Mouse (Mus musculus) stomach, embryonic 14.5 days (tissue): Measurements from ENCODE around the gene Dennd1b. TPM values are rescaled to one million over a fixed set of nuclear protein-coding genes. Genes with fewer than 3 reads are reported as not detected.
A peak's percentile ranks its signal among the peaks of the same experiment; 100 is the strongest.

ENCODE experiments used
- ATAC-seq: fragments of 200-750 bp; cut with Nextera tagmentation; 2 replicates; pipeline ENCODE4 v1.8.0; 2017; ENCODE audit warnings: low read depth, moderate TSS enrichment; ENCODE audit not compliant: insufficient number of reproducible peaks, insufficient read depth, low FRiP score
- H3K27ac ChIP-seq: fragments of 300-500 bp; sonication (generic); 2 replicates; pipeline ENCODE4 v1.5.1; 2014; ENCODE audit warnings: mild to moderate bottlenecking, low read length, moderate library complexity, mixed read lengths
- H3K27me3 ChIP-seq: fragments of 300-500 bp; sonication (generic); 2 replicates; pipeline ENCODE4 v1.6.1; 2014; ENCODE audit warnings: low read length, control low read depth, mixed read lengths; ENCODE audit not compliant: control insufficient read depth, insufficient read depth
- H3K36me3 ChIP-seq: fragments of 300-500 bp; sonication (generic); 2 replicates; pipeline ENCODE4 v1.6.1; 2014; ENCODE audit warnings: mild to moderate bottlenecking, control low read depth, low read length, moderate library complexity, mixed read lengths; ENCODE audit not compliant: control insufficient read depth, insufficient read depth
- H3K4me1 ChIP-seq: fragments of 300-500 bp; sonication (generic); 2 replicates; pipeline ENCODE4 v1.6.1; 2014; ENCODE audit warnings: low read length, control low read depth, mixed read lengths; ENCODE audit not compliant: control insufficient read depth, insufficient read depth
- H3K4me2 ChIP-seq: fragments of 300-500 bp; sonication (generic); replicated peaks from 2 replicates; pipeline ENCODE4 v1.6.1; 2014; ENCODE audit warnings: low read depth, low read length, control low read depth
- H3K4me3 ChIP-seq: fragments of 300-500 bp; sonication (generic); 2 replicates; pipeline ENCODE4 v1.5.1; 2014; ENCODE audit warnings: low read depth, low read length, control low read depth
- H3K9ac ChIP-seq: fragments of 300-500 bp; sonication (generic); replicated peaks from 2 replicates; pipeline ENCODE4 v1.6.1; 2014; ENCODE audit warnings: low read depth, mild to moderate bottlenecking, control low read depth, low read length, moderate library complexity, mixed read lengths
- H3K9me3 ChIP-seq: fragments of 300-500 bp; sonication (generic); 2 replicates; pipeline ENCODE4 v1.6.1; 2016; ENCODE audit warnings: low read depth, low read length, control low read depth; ENCODE audit not compliant: control insufficient read depth
- whole genome bisulfite sequencing: fragments of 180-500 bp; shearing (Covaris S2); extraction: QIAGEN DNeasy Blood & Tissue Kit; methylation state at CpG from one replicate; pipeline ENCODE4 v1.1.7; 2014; 5-methylcytosine and 5-hydroxymethylcytosine counted together
- polyA plus RNA-seq: library from polyadenylated mRNA; unstranded; fragments of >200 nt; fragmentation: Nextera tagmentation; extraction: Ambion mirVana; gene quantifications from 2 replicates; pipeline ENCODE4 v1.2.1, GENCODE M21; 2014

Gene Dennd1b
- polyA plus RNA-seq, 1 experiment from 2014 or later: 12.8 TPM

DNA sequence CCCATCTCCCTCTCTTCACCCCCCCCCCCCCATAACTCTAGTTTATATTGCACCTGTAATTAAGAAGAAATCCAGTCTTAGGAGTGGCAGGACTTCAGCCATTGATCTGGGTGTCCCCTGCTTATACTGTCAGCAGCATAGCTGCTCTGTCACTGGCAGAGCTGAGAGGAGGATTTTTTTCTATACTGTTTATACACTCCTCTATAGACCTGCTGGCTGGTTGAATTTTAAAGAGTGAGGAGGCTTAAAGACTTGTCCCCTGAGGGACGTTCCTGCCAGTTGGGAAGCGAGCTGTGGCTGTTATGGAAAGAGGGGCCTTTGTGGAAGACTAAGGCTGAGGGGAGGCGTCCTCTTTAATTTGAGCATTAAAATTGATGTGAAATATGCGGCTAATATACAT lies 74.8 kb downstream of the Dennd1b start:
- Histone ChIP-seq H3K4me1 (no peaks in the 10 kb centered on the region), H3K9ac (no peak overlapping the region), H3K27ac (no peak overlapping the region), H3K9me3 (no peaks in the 10 kb centered on the region), H3K36me3 (no peaks in the 10 kb centered on the region), H3K4me3 (no peak overlapping the region), H3K27me3 (no peaks in the 10 kb centered on the region), H3K4me2 (no peak overlapping the region)
- 63% methylated on average over 4 of the region's 4 CpGs for WGBS
- ATAC-seq: no peak

DNA sequence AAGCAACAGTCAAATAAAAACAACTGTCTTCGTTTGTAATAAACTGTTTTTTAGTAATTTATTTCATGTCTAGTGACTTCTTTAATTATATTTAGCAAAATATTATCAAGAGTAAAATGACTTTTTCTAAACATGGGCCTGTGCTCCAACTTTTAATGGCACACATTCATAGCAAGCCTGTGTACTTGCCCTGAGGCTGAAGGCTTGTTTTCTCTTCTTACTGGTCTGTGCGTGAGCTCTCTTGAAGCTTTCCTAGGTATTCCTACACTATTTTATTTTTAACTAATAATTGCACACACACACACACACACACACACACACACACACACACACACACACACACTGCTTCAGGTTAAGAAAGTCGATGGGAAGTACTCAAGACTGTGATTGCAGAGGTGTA lies 75.4 kb downstream of the Dennd1b start:
- Histone ChIP-seq H3K27me3 (no peaks in the 10 kb centered on the region), H3K36me3 (no peaks in the 10 kb centered on the region), H3K27ac (no peak overlapping the region), H3K4me1 (no peaks in the 10 kb centered on the region), H3K9me3 (no peaks in the 10 kb centered on the region), H3K4me3 (no peak overlapping the region), H3K4me2 (no peak overlapping the region), H3K9ac (no peak overlapping the region)
- ATAC-seq: no peak
- 77% methylated on average over 3 of the region's 3 CpGs for WGBS

DNA sequence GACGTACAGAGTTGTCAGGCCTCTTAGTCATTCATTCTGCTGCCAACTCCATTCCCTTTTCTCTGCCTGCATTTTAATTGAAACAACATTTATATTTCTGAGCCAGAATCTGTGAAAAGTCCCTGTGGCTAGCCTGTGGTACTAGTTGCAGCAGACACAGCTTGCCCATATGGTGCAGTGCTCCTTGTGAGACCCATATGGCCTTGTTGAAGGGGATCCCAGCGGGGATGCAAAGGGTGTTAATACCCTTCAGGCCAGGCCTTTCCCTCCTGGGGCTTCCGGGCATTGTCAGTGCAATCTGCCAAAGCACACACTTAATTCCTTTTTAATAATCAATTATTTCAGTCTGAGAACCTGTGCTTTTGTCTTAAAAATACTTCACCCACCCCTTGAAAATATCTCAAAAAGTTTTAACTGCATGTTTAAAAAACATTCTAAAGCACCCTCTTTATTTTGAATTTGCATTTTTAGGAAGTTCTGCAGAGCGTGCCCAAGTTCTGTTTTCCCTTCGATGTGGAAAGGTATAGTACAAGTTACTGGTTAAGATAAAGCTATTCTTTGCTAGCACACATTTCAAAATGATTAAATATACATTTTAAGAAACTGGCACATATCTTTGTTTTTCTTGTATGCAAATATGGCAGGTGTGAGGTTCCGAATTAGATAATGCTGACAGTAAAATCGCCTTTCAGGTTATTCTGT lies 76.4 kb downstream of the Dennd1b start:
- no peak overlapping the region for H3K27ac ChIP-seq
- H3K9ac ChIP-seq: no peak overlapping the region
- H3K36me3 ChIP-seq: no peaks in the 10 kb centered on the region
- no peaks in the 10 kb centered on the region for H3K9me3 ChIP-seq
- ATAC-seq: no peak
- WGBS: 69% methylated on average over 7 of the region's 7 CpGs
- no peak overlapping the region for H3K4me3 ChIP-seq
- H3K27me3 ChIP-seq: no peaks in the 10 kb centered on the region
- H3K4me2 ChIP-seq: no peak overlapping the region
- H3K4me1 ChIP-seq: no peaks in the 10 kb centered on the region

- Histone ChIP-seq H3K36me3 (no peaks in the 10 kb centered on the region), H3K9ac (no peak overlapping the region), H3K4me3 (no peak overlapping the region), H3K9me3 (no peaks in the 10 kb centered on the region), H3K4me1 (peaks cover 5% of the 10 kb centered on the region; the same call in 1 of the 2 replicates), H3K27me3 (no peaks in the 10 kb centered on the region), H3K27ac (no peak overlapping the region), H3K4me2 (no peak overlapping the region)
- 19% methylated on average over 6 of the region's 6 CpGs for WGBS
- ATAC-seq: no peak
Measured at GRCm38 (mm10) chr1:139049075-139049474, 85.8 kb downstream of the Dennd1b start.

DNA sequence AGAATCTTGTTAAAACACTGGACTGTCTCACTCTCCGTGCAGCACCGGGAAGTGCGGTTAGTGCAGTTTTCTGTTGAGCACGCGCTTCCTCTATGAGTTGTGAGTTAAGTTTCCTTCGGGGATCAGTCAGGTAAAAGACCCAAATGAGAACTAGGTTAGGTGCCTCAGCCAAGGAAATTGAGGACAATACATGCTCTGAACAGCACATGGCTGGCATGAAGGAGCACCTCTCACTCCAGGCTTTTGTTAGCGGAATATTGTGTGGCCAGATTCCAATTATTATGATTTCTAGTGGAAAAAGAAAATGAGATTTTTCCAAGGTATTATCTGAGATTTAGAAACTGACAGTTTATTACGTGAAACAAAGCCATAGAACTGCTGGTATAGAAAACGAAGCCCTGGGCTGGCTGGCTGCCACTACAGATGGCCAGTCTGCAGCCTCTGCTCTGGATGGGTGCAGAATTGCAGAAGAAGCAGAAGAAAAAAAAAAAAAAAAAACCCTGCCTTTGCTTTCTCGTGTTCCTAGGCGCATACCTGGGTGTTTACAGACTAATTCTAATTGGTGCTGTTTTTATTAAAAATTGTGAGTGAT lies 86.7 kb downstream of the Dennd1b start:
- WGBS: 55% methylated on average over 11 of the region's 11 CpGs
- H3K27ac ChIP-seq: 0 out of 2 replicates have a peak overlapping the region, but pooled peaks have one; percentile 48
- H3K36me3 ChIP-seq: no peaks in the 10 kb centered on the region
- H3K27me3 ChIP-seq: no peaks in the 10 kb centered on the region
- H3K4me2 ChIP-seq: 0 out of 2 replicates have a peak overlapping the region, but pooled peaks have one; percentile 22
- H3K9me3 ChIP-seq: no peaks in the 10 kb centered on the region
- no peak for ATAC-seq
- H3K4me1 ChIP-seq: peaks cover 5% of the 10 kb centered on the region; the same call in 1 of the 2 replicates
- no peak overlapping the region for H3K4me3 ChIP-seq
- no peak overlapping the region for H3K9ac ChIP-seq

DNA sequence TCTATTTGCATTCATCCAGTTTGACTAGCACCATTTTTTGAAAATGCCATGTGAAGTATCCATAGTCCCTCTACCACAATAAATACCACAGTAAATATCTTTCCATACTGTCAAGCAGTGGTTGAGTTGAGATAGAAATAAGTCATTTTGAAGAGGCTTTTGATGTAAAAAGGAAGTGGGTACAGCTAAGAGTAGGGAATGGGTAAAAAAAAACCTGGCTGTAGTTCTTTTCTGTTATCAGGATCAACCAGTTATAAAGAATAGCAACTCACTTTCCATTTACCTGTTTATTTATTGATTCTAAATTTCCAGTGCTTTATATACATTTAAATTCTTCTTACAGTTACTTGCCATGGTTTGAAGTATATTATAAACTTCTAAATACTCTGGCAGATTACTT lies 89.8 kb downstream of the Dennd1b start:
- peaks cover 5% of the 10 kb centered on the region; the same call in 1 of the 2 replicates for H3K4me1 ChIP-seq
- ATAC-seq: no peak
- H3K27me3 ChIP-seq: no peaks in the 10 kb centered on the region
- H3K27ac ChIP-seq: no peak overlapping the region
- H3K9ac ChIP-seq: no peak overlapping the region
- H3K36me3 ChIP-seq: no peaks in the 10 kb centered on the region
- no peaks in the 10 kb centered on the region for H3K9me3 ChIP-seq
- no peak overlapping the region for H3K4me3 ChIP-seq
- no peak overlapping the region for H3K4me2 ChIP-seq

DNA sequence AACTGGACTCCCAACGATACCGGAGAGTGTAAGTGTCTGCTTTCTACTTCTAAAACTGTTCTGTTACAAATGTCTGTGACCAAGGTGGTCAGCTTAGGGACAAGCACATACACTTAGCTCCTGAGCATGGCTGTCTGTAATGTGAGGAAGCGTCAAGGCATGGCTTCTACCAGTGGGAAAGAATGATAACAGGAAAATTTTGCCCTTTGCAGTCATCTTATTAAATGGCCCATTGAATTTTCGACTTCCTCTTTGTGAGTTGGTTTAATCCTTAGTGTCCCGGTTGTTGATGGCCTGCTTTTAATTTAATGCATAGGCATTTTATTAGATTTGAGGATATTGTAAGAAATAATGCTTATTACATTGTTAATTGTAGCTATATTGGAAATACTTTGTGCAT lies 97.1 kb downstream of the Dennd1b start:
- Histone ChIP-seq H3K9me3 (no peaks in the 10 kb centered on the region), H3K27ac (no peak overlapping the region), H3K4me2 (no peak overlapping the region), H3K4me3 (no peak overlapping the region), H3K27me3 (no peaks in the 10 kb centered on the region), H3K4me1 (no peaks in the 10 kb centered on the region), H3K36me3 (no peaks in the 10 kb centered on the region), H3K9ac (no peak overlapping the region)
- no peak for ATAC-seq
- WGBS: 91% methylated on average over 5 of the region's 5 CpGs

- H3K27me3 ChIP-seq: no peaks in the 10 kb centered on the region
- no peaks in the 10 kb centered on the region for H3K36me3 ChIP-seq
- H3K9ac ChIP-seq: no peak overlapping the region
- no peaks in the 10 kb centered on the region for H3K4me1 ChIP-seq
- H3K27ac ChIP-seq: no peak overlapping the region
- WGBS: 80% methylated on average over 2 of the region's 2 CpGs
- no peaks in the 10 kb centered on the region for H3K9me3 ChIP-seq
- ATAC-seq: no peak
- no peak overlapping the region for H3K4me2 ChIP-seq
- H3K4me3 ChIP-seq: no peak overlapping the region
Measured at GRCm38 (mm10) chr1:139064711-139065110, 101.5 kb downstream of the Dennd1b start.
